Mouse (Mus musculus) urinary bladder, adult 2 months (tissue): ENCODE measurements around the gene Knl1. TPM values are rescaled to one million over a fixed set of nuclear protein-coding genes. Genes with fewer than 3 reads are reported as not detected.
A peak's percentile ranks its signal among the peaks of the same experiment; 100 is the strongest.
"Not testable (repeated sequence)": the region's sequence is repeated elsewhere in the genome, so short reads cannot be mapped to it uniquely, and the experiment has no call there.

Source experiments
- DNase-seq: peaks from one replicate; pipeline ENCODE4 v3.0.0; 2022; ENCODE audit warnings: low spot score
- polyA plus RNA-seq: library from polyadenylated mRNA; depleted of rRNA; stranded (reverse); fragments of >200 nt; gene quantifications from 2 replicates; pipeline ENCODE4 v1.2.3, GENCODE M21; 2012; rRNA removed

The Knl1 gene
- polyA plus RNA-seq: 0.22 and 0.37 TPM in 2 replicates

DNA sequence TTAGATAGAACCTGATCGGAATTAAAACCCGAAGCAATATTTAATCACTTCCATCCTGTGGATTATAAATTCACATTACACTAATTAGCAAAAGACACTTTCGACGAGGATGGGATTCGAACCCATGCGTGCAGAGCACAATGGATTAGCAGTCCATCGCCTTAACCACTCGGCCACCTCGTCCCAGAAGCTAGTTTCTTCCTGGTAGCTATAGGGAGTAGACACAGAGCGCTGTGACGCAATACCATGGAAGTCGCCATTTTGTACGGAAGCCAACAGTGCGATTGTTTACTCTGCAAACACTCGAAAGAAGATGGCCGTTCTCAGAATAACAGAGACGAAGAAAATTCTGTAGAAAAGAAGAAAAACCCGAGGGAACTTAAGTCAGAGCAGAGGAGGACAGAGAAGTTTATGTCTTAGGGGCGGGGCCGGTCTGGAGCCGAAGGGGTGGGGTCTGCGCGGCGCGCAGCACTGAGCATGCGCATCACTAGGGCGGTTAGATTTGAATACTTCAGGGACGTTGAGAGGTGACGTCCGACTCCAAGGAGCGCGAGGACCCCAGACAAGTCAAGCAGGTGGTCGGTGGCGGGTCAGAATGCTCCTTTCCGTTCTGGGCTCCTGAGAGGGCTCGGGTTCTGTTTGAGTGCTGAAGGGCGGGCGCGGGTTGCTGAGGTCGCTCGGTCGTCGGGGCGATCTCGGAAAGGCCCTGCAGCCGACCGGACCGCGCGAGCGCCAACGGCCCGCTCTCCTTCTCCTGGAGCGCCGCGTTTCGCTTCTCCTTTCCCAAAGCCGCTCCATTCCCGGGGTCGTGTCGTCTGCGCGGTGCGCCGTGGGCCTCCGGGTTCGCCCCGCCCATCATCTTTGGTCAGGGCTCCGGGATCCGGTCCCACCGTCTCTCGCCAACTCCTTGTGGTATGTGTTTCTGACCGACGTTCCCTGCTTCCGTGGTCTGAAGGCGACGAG is at the start of gene Knl1:
Gene Knl1, plus strand, starts transcription at position 471 of the 963 bp plus-strand sequence.
- peak; percentile 99 for DNase-seq

GRCm38 (mm10) chr2:118998115-118998866 is 48.6 kb upstream of the Knl1 start:
- DNase-seq: no peak

DNA sequence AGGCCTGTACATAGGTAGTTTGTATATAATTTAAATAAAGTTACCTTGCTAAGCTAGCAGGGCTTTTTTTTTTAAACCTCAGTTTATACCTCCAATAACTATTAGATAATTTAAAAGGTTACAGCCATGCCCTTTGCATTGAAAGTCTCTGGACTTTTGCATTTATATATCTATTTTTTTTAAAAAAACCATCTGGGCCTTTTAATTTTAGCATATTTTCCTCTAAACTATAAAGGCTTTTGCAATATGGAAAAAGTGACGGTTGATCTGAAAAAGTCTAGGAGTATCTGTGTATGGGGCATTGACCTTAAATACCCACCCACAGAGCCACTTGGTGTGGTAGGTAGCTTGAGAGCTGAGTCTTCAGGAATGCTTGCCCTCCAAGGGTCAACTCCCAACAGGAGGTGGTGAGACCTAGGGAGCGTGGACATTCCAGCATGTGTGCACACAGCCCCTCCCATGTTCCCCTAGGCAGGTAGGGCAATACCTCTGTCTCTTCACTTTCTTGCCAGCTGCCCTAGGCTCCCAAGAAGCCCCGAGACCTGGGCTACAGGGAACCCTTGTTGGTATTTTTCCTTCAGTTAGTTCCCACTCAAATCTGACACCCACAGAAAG is 47.8 kb upstream of the Knl1 start:
- no peak for DNase-seq

DNA sequence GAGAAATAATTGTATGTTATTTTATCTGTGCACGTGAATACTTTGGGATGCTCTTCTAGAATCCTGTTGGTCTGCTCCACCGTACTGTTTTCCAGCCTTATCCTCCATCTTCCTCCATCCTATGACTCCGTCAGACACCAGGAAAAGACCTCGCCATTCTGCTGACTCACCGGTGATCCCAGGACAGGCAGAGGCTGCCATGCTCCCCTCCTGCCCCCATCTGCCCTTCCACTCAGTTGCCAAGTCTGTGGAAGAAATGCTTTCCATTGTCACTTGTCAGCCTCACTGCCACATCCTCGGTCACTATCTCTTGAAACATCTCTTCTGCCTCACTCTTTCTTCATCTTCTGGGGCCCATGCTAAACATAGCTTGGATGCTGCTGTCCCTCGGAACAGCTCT is 40.0 kb upstream of the Knl1 start:
- no peak for DNase-seq

DNA sequence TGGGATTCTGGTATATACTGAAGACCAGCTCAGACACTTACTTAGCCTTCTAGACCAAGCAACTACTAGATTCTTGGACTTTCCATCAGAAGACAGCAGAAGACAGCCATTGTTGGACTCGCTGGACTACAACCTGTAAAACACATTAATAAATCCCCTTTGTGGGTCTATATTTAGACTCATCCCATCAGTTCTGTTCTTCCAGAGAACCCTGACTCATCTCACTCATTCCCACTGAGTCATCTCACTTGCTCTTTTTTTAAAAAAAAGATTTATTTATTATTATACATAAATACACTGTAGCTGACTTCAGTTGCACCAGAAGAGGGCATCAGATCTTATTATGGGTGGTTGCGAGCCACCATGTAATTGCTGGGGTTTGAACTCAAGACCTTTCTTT is 37.5 kb upstream of the Knl1 start:
- DNase-seq: no peak

GRCm38 (mm10) chr2:119014989-119015388 is 31.9 kb upstream of the Knl1 start:
- no peak for DNase-seq

DNA sequence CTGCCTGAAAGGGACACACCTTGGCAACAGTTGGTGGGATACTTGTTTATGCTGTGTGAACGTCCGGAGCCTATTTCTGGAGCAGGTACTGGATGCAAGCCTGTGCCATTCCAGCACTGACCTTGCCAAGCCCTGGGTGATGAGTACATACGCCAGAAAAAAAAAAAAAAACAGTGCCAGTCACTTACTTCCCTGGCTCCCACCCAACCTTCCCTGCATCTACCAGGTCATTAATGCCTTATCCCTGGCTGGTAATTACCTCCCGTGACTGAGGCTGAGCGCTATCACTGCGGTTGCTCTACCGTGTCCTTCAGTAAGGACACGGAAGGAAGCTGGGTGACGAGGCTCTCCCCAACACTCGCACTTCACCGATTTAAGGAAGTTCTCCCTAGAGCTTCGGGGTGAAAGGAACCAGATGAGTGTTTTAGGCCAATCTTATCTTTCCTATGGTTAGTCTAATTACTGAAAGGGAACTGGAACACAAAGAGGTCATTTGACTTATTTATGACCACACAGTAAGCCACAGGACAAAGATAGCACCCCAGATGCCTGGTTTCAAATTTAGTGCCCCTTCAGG is 31.2 kb upstream of the Knl1 start:
- DNase-seq: no peak

DNA sequence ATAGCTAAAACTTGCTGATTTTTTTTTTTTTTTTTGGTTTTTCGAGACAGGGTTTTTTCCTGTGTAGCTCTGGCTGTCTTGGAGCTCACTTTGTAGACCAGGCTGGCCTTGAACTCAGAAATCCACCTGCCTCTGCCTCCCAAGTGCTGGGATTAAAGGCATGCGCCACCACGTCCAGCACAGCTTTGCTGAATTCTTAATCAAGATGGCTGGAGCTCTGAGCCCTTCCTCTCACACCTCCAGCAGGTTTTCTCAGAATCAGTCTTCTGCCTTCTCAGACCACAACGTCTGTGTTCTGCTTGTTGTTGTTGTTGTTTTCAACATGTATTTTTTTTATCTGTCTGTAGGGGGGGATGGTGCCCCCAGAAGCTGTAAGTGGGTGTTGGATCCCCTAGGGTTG is 30.6 kb upstream of the Knl1 start:
- not testable (repeated sequence) for DNase-seq

DNA sequence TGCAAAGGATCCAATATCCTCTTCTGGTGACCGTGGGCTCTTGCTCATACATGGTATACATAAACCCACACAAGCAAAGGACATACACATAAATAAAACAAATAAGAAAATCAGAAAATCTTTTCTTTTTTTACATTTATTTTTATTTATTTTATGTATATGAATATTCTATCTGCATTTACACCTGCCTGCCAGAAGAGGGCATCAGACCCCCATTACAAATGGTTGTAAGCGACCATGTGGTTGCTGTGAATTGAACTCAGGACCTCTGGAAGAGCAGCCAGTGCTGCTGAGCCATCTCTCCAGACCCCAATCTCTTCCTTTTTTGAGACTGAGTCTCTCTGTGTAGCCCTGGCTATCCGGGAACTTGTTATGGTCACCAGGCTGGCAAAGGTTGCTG is 29.3 kb upstream of the Knl1 start:
- DNase-seq: no peak

DNA sequence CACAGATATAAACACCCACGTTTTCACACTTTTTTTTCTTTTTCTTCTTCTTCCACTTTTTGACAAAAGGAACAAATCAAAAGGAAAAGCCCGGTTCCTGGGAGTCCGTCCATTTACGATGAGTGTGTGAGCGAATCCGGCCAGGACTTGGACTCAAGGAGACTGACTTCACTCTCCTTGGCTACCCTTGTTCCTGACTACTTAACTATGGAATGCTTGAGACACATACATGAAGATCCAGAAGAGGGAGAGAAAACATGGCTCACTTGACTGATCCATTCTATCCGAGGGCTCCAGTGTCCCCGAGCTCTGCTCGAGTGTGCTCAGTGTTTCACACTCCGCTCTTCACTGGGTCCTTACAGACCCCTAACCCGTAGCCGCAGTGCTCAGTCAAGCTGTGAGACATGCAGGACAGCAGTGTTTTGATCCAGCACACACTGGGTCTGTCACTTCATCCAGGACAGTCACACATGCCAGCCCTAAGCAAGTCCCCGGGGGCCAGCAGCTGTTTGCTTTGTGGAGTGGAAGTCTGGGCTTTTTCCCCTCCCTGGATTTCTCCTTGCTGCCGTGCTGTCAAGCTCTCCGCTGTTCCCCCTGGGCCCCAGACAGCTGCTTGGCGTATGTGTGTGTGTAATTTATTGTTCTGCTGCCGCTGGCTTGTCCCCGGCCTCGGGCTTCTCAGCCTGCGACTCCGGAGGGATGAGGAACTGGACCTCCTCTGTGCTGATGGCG is 28.4 kb upstream of the Knl1 start:
- DNase-seq: no peak

- no peak for DNase-seq
Observed at GRCm38 (mm10) chr2:119019131-119019530, 27.8 kb upstream of the Knl1 start.

GRCm38 (mm10) chr2:119019538-119019937 is 27.4 kb upstream of the Knl1 start:
- no peak for DNase-seq

DNA sequence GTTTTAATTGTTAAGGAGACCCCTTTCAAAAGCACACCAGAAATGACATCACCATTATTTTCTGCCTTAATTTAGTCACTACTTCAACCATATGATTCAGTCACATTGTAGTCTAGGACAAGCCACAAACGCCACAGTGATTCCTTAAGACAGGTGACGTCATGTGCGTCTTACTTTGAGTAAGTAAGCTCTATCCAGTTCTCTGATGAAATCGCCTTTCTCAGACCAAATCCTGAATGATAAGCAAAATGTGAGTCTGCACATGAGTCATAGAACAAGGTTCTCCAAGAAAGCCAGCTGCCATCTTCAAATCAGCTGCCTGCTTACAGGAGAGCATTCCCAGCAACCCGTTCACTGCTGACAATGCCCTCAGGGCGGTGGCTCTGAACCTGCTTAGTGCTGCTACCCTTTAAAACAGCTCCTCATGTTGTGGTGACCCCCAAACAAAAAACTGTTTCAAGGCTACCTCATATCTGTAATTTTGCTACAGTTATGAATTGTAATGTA is 23.7 kb upstream of the Knl1 start:
- no peak for DNase-seq

DNA sequence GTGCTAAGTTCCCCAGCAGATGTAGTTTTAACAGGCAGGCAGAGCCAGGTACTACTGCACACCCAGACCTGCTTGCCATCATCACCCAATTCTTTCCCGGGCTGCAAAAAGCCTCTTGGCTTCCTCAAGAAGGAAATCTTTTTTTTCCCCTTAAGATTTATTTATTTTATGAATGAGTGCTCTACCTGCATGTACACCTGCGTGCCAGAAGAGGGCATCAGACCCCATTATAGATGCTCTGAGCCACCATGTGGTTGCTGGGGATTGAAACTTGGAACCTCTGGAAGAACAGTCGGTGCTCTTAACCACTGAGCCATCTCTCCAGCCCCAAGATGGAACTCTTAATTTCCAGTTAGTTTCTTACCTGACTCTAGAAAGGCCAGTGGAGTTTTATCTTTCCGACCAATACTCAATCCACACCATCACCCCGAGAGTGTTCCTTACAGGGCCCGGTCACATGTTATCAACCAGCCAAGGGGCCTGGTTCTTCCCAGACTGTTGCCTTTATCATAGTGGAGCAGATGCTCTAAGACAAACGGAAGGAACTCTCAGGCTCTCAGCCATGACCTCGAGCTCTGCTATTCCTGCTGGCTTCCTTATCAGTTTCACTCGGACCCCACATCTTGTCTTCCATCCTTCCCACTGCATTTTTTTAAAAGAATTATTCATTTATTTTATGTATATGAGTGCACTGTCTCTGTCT is 22.2 kb upstream of the Knl1 start:
- DNase-seq: no peak

DNA sequence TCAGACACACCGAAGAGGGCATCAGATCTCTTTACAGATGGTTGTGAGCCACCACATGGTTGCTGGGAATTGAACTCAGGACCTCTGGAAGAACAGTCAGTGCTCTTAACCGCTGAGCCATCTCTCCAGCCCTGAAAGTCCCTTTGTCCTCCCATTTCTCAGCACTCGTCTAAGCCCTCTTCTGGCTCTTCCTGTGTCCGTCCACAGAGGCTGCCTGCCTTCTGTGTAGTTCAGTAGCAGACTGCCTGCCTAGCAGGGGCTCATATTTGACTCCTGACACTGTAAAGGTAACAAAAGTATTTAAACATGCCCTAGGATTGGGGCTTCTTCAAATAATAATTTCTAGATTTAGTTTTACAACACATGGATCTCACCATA is 21.7 kb upstream of the Knl1 start:
- DNase-seq: no peak

DNA sequence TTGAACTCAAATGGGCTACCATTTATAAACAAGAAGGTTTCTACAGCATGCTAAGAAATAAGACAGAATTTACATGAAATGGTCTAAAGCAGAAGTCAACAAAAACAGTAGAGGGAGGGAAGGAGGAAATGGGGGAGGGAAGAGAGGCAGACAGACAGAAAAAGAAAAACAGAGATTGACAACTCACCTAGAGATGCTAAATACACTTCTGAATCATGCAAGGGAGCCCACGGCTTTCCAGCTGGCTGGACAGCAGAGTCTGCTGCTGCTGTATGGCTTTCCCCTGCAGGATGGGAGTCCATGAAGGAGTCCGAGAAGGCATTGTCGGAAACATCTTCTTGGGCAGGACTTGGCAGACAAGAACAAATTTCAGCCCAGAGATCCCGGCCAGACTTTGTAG is 20.0 kb upstream of the Knl1 start:
- DNase-seq: no peak

DNA sequence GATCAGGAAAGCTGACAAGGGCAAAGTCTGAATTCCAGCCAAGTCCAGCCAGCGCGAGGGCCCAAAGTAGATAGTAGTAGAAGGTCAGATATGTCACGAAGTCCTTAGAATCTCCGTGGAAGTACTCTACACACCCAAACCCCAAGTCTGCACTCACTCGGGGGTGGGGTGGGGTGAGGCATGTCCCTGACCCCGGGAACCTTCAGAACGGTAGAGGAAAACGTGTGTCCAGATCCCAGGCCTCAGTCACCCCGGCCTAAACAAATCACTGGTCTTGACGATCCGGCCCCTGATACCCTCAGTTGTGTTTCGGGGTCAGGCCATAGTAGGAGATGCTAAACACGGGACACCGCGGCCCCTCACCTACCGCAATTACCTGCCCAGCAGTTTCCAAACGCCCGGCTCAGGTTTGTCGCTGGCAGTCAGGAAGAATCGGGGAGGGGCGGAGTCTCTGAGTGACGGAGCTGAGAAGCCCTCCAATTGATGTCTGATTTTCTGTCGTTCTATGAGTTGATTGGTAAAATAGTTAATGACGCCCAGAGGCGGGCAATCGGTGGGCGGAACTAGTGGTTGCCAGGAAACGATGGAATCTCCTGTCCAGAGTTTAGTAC is 17.9 kb upstream of the Knl1 start, which contains the start of gene Ccdc32:
Gene Ccdc32, minus strand, starts transcription at position 453 of the 611 bp plus-strand sequence.
- DNase-seq: peak; percentile 52

DNA sequence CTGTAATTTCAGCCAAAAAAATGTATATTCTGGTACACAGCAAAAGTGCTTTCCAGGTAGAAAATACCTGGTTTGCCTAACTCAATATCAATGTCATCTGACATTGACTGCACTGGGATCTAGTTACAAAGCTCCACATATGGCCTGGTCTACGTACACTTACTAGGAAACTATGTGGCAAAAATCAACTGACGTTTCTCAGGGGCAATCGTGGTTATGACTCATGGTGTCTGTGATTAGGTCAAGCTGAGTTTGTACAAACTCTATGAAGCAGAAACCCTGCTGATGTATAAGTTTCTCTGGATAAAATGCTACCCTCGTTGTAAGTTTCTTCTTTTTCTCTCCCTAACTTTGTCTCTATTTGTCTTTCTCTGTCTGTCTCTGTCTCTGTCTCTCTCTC is 14.7 kb upstream of the Knl1 start:
- no peak for DNase-seq

GRCm38 (mm10) chr2:119034656-119035396 is 12.1 kb upstream of the Knl1 start, which contains the start of gene Rpusd2:
TSS of gene Rpusd2 (plus strand) at chr2:119034790.
- DNase-seq: peak; percentile 79
